Mouse (Mus musculus): ENCODE data around the gene Zfp827. TPM values are rescaled to one million over a fixed set of nuclear protein-coding genes. Genes with fewer than 3 reads are reported as not detected.

Gene Zfp827
- polyA plus RNA-seq, 1 experiment from 2014 or later = 3.8 TPM

GRCm38 (mm10) chr8:79211630-79212029, 183.4 kb downstream of the Zfp827 start:
- Histone ChIP-seq H3K9me3 (ENCODE audit: control insufficient read depth, low read length) (no peaks in the 10 kb centered on the region), H3K9ac (ENCODE audit: low read depth, low read length) (no peak overlapping the region), H3K4me2 (no peak overlapping the region), H3K4me1 (replicated peaks; ENCODE audit: control insufficient read depth, insufficient read depth, low read length) (no peaks in the 10 kb centered on the region), H3K27me3 (replicated peaks; ENCODE audit: control insufficient read depth, insufficient read depth, low read length) (no peaks in the 10 kb centered on the region), H3K4me3 (ENCODE audit: low read depth, low read length) (no peak overlapping the region), H3K27ac (ENCODE audit: low read depth, low read length) (no peak overlapping the region), H3K36me3 (ENCODE audit: control insufficient read depth, insufficient read depth, low read length) (no peaks in the 10 kb centered on the region)
- WGBS = 77% methylated on average over 9 of the region's 9 CpGs
- no peak for ATAC-seq (replicated peaks; ENCODE audit: low FRiP score)
- DNase-seq (ENCODE audit: low spot score) = peak; percentile 20

- Histone ChIP-seq H3K9me3 (ENCODE audit: control insufficient read depth, low read length) (no peaks in the 10 kb centered on the region), H3K27me3 (replicated peaks; ENCODE audit: control insufficient read depth, insufficient read depth, low read length) (no peaks in the 10 kb centered on the region), H3K9ac (ENCODE audit: low read depth, low read length) (no peak overlapping the region), H3K27ac (ENCODE audit: low read depth, low read length) (no peak overlapping the region), H3K4me1 (replicated peaks; ENCODE audit: control insufficient read depth, insufficient read depth, low read length) (no peaks in the 10 kb centered on the region), H3K4me3 (ENCODE audit: low read depth, low read length) (no peak overlapping the region), H3K4me2 (no peak overlapping the region), H3K36me3 (ENCODE audit: control insufficient read depth, insufficient read depth, low read length) (no peaks in the 10 kb centered on the region)
- WGBS = 72% methylated on average over 5 of the region's 5 CpGs
- ATAC-seq (replicated peaks; ENCODE audit: low FRiP score) (no peak), DNase-seq (ENCODE audit: low spot score) (no peak)
These were observed 194.0 kb downstream of the Zfp827 start for GRCm38 (mm10) chr8:79222106-79222751.

GRCm38 (mm10) chr8:79222752-79223141, 194.5 kb downstream of the Zfp827 start:
- Histone ChIP-seq H3K27me3 (replicated peaks; ENCODE audit: control insufficient read depth, insufficient read depth, low read length) (no peaks in the 10 kb centered on the region), H3K4me1 (replicated peaks; ENCODE audit: control insufficient read depth, insufficient read depth, low read length) (no peaks in the 10 kb centered on the region), H3K9me3 (ENCODE audit: control insufficient read depth, low read length) (no peaks in the 10 kb centered on the region), H3K4me3 (ENCODE audit: low read depth, low read length) (no peak overlapping the region), H3K9ac (ENCODE audit: low read depth, low read length) (no peak overlapping the region), H3K4me2 (no peak overlapping the region), H3K36me3 (ENCODE audit: control insufficient read depth, insufficient read depth, low read length) (no peaks in the 10 kb centered on the region), H3K27ac (ENCODE audit: low read depth, low read length) (no peak overlapping the region)
- ATAC-seq (replicated peaks; ENCODE audit: low FRiP score) (no peak), DNase-seq (ENCODE audit: low spot score) (no peak)
- 72% methylated on average over 5 of the region's 5 CpGs for WGBS

GRCm38 (mm10) chr8:79224363-79224762, 196.1 kb downstream of the Zfp827 start:
- 84% methylated on average over 9 of the region's 9 CpGs for WGBS
- Histone ChIP-seq H3K9ac (ENCODE audit: low read depth, low read length) (no peak overlapping the region), H3K36me3 (ENCODE audit: control insufficient read depth, insufficient read depth, low read length) (no peaks in the 10 kb centered on the region), H3K4me1 (replicated peaks; ENCODE audit: control insufficient read depth, insufficient read depth, low read length) (no peaks in the 10 kb centered on the region), H3K4me2 (no peak overlapping the region), H3K27me3 (replicated peaks; ENCODE audit: control insufficient read depth, insufficient read depth, low read length) (no peaks in the 10 kb centered on the region), H3K9me3 (ENCODE audit: control insufficient read depth, low read length) (no peaks in the 10 kb centered on the region), H3K27ac (ENCODE audit: low read depth, low read length) (no peak overlapping the region), H3K4me3 (ENCODE audit: low read depth, low read length) (no peak overlapping the region)
- no peak for ATAC-seq (replicated peaks; ENCODE audit: low FRiP score)
- DNase-seq (ENCODE audit: low spot score) = no peak

- Histone ChIP-seq H3K4me3 (ENCODE audit: low read depth, low read length) (no peak overlapping the region), H3K27me3 (replicated peaks; ENCODE audit: control insufficient read depth, insufficient read depth, low read length) (no peaks in the 10 kb centered on the region), H3K4me1 (replicated peaks; ENCODE audit: control insufficient read depth, insufficient read depth, low read length) (no peaks in the 10 kb centered on the region), H3K4me2 (no peak overlapping the region), H3K36me3 (ENCODE audit: control insufficient read depth, insufficient read depth, low read length) (no peaks in the 10 kb centered on the region), H3K9ac (ENCODE audit: low read depth, low read length) (no peak overlapping the region), H3K27ac (ENCODE audit: low read depth, low read length) (no peak overlapping the region), H3K9me3 (ENCODE audit: control insufficient read depth, low read length) (no peaks in the 10 kb centered on the region)
- no peak for ATAC-seq (replicated peaks; ENCODE audit: low FRiP score)
- no peak for DNase-seq (ENCODE audit: low spot score)
- 50% methylated on average over 7 of the region's 7 CpGs for WGBS
These were observed 197.3 kb downstream of the Zfp827 start for GRCm38 (mm10) chr8:79225586-79225985.

- no peak overlapping the region for H3K4me3 ChIP-seq (ENCODE audit: low read depth, low read length)
- no peak overlapping the region for H3K4me2 ChIP-seq
- no peak for ATAC-seq (replicated peaks; ENCODE audit: low FRiP score)
- H3K4me1 ChIP-seq (replicated peaks; ENCODE audit: control insufficient read depth, insufficient read depth, low read length) = no peaks in the 10 kb centered on the region
- H3K9me3 ChIP-seq (ENCODE audit: control insufficient read depth, low read length) = no peaks in the 10 kb centered on the region
- DNase-seq (ENCODE audit: low spot score) = no peak
- H3K27me3 ChIP-seq (replicated peaks; ENCODE audit: control insufficient read depth, insufficient read depth, low read length) = no peaks in the 10 kb centered on the region
- H3K9ac ChIP-seq (ENCODE audit: low read depth, low read length) = no peak overlapping the region
- no peak overlapping the region for H3K27ac ChIP-seq (ENCODE audit: low read depth, low read length)
- 75% methylated on average over 3 of the region's 3 CpGs for WGBS
- no peaks in the 10 kb centered on the region for H3K36me3 ChIP-seq (ENCODE audit: control insufficient read depth, insufficient read depth, low read length)
These were observed 197.8 kb downstream of the Zfp827 start for GRCm38 (mm10) chr8:79226046-79226445.

GRCm38 (mm10) chr8:79227194-79227593, 199.0 kb downstream of the Zfp827 start:
- Histone ChIP-seq H3K27me3 (replicated peaks; ENCODE audit: control insufficient read depth, insufficient read depth, low read length) (no peaks in the 10 kb centered on the region), H3K36me3 (ENCODE audit: control insufficient read depth, insufficient read depth, low read length) (no peaks in the 10 kb centered on the region), H3K4me3 (ENCODE audit: low read depth, low read length) (no peak overlapping the region), H3K9me3 (ENCODE audit: control insufficient read depth, low read length) (no peaks in the 10 kb centered on the region), H3K9ac (ENCODE audit: low read depth, low read length) (no peak overlapping the region), H3K4me1 (replicated peaks; ENCODE audit: control insufficient read depth, insufficient read depth, low read length) (no peaks in the 10 kb centered on the region), H3K4me2 (no peak overlapping the region), H3K27ac (ENCODE audit: low read depth, low read length) (no peak overlapping the region)
- DNase-seq (ENCODE audit: low spot score) (no peak), ATAC-seq (replicated peaks; ENCODE audit: low FRiP score) (no peak)
- WGBS = 73% methylated on average over 4 of the region's 4 CpGs

GRCm38 (mm10) chr8:79227916-79228315, 199.7 kb downstream of the Zfp827 start:
- H3K4me2 ChIP-seq = no peak overlapping the region
- no peak overlapping the region for H3K27ac ChIP-seq (ENCODE audit: low read depth, low read length)
- no peak overlapping the region for H3K4me3 ChIP-seq (ENCODE audit: low read depth, low read length)
- H3K4me1 ChIP-seq (replicated peaks; ENCODE audit: control insufficient read depth, insufficient read depth, low read length) = no peaks in the 10 kb centered on the region
- ATAC-seq (replicated peaks; ENCODE audit: low FRiP score) (no peak), DNase-seq (ENCODE audit: low spot score) (no peak)
- WGBS = 84% methylated on average over 3 of the region's 3 CpGs
- no peaks in the 10 kb centered on the region for H3K27me3 ChIP-seq (replicated peaks; ENCODE audit: control insufficient read depth, insufficient read depth, low read length)
- no peaks in the 10 kb centered on the region for H3K36me3 ChIP-seq (ENCODE audit: control insufficient read depth, insufficient read depth, low read length)
- no peaks in the 10 kb centered on the region for H3K9me3 ChIP-seq (ENCODE audit: control insufficient read depth, low read length)
- no peak overlapping the region for H3K9ac ChIP-seq (ENCODE audit: low read depth, low read length)

- Histone ChIP-seq H3K4me2 (no peak overlapping the region), H3K36me3 (ENCODE audit: control insufficient read depth, insufficient read depth, low read length) (no peaks in the 10 kb centered on the region), H3K4me3 (ENCODE audit: low read depth, low read length) (no peak overlapping the region), H3K27me3 (replicated peaks; ENCODE audit: control insufficient read depth, insufficient read depth, low read length) (no peaks in the 10 kb centered on the region), H3K4me1 (replicated peaks; ENCODE audit: control insufficient read depth, insufficient read depth, low read length) (no peaks in the 10 kb centered on the region), H3K9me3 (ENCODE audit: control insufficient read depth, low read length) (no peaks in the 10 kb centered on the region), H3K27ac (ENCODE audit: low read depth, low read length) (no peak overlapping the region), H3K9ac (ENCODE audit: low read depth, low read length) (no peak overlapping the region)
- DNase-seq (ENCODE audit: low spot score) (no peak), ATAC-seq (replicated peaks; ENCODE audit: low FRiP score) (no peak)
- WGBS = 86% methylated on average over 8 of the region's 8 CpGs
These were observed 201.1 kb downstream of the Zfp827 start for GRCm38 (mm10) chr8:79229266-79229888.

Data from liver, embryonic 11.5 days (tissue).